Mouse (Mus musculus) urinary bladder, adult 18-20 months (tissue): ENCODE data around the gene Ehd3.
"Not testable (repeated sequence)": the region's sequence is repeated elsewhere in the genome, so short reads cannot be mapped to it uniquely, and the experiment has no call there.

ENCODE experiments used
- DNase-seq, 2 experiments: peaks; one replicate each; pipeline ENCODE4 v3.0.0; 2022; ENCODE audit warnings: low spot score in 2 of 2, mixed read lengths in 2 of 2

The Ehd3 gene

GRCm38 (mm10) chr17:73826106-73826505 is 22.2 kb downstream of the Ehd3 start:
- no peak for DNase-seq

GRCm38 (mm10) chr17:73827446-73827845 is 23.5 kb downstream of the Ehd3 start:
- no peak for DNase-seq

GRCm38 (mm10) chr17:73830511-73830910 is 26.6 kb downstream of the Ehd3 start:
- DNase-seq, result no peak

- DNase-seq, result no peak
Measured at GRCm38 (mm10) chr17:73831427-73831826, 27.5 kb downstream of the Ehd3 start.

- DNase-seq, result no peak
Measured at GRCm38 (mm10) chr17:73832901-73833300, 29.0 kb downstream of the Ehd3 start.

- no peak for DNase-seq
Measured at GRCm38 (mm10) chr17:73833474-73833873, 29.5 kb downstream of the Ehd3 start.

- DNase-seq, result no peak
Measured at GRCm38 (mm10) chr17:73836601-73837000, 32.7 kb downstream of the Ehd3 start.

- DNase-seq, result no peak
Measured at GRCm38 (mm10) chr17:73837244-73837643, 33.3 kb downstream of the Ehd3 start.

- no peak for DNase-seq
Measured at GRCm38 (mm10) chr17:73839086-73839835, 35.3 kb downstream of the Ehd3 start.

- not testable (repeated sequence) for DNase-seq
Measured at GRCm38 (mm10) chr17:73839876-73840275, 35.9 kb downstream of the Ehd3 start.

GRCm38 (mm10) chr17:73842963-73843362 is 39.0 kb downstream of the Ehd3 start:
- no peak for DNase-seq

- DNase-seq, result no peak
Measured at GRCm38 (mm10) chr17:73845632-73846031, 41.7 kb downstream of the Ehd3 start.

- no peak for DNase-seq
Measured at GRCm38 (mm10) chr17:73847399-73847798, 43.5 kb downstream of the Ehd3 start.

GRCm38 (mm10) chr17:73853041-73853440 is 49.1 kb downstream of the Ehd3 start:
- no peak for DNase-seq

- no peak for DNase-seq
Measured at GRCm38 (mm10) chr17:73853717-73854116, 49.8 kb downstream of the Ehd3 start.

GRCm38 (mm10) chr17:73869008-73869685 is 65.2 kb downstream of the Ehd3 start:
- no peak for DNase-seq

GRCm38 (mm10) chr17:73870956-73871605 is 67.1 kb downstream of the Ehd3 start:
- DNase-seq, result no peak

- no peak for DNase-seq
Measured at GRCm38 (mm10) chr17:73875268-73875667, 71.3 kb downstream of the Ehd3 start.

- DNase-seq, result no peak
Measured at GRCm38 (mm10) chr17:73875674-73876073, 71.7 kb downstream of the Ehd3 start.

- no peak for DNase-seq
Measured at GRCm38 (mm10) chr17:73879262-73879916, 75.5 kb downstream of the Ehd3 start.

- no peak for DNase-seq
Measured at GRCm38 (mm10) chr17:73880286-73880685, 76.4 kb downstream of the Ehd3 start.

GRCm38 (mm10) chr17:73881295-73881694 is 77.4 kb downstream of the Ehd3 start:
- DNase-seq, result no peak
